Mouse (Mus musculus) MEL (cell line): Measurements from ENCODE around the gene Zfp868.
"Not testable (repeated sequence)": the region's sequence is repeated elsewhere in the genome, so short reads cannot be mapped to it uniquely, and the experiment has no call there.

Source experiments
- CTCF ChIP-seq, 3 experiments: IDR thresholded peaks in 2 of 3; conservative IDR thresholded peaks in 1 of 3; 2 replicates each; pipeline ENCODE4 v1.5.1; 2011 to 2012; ENCODE audit warnings: low read length in 3 of 3, low read depth in 2 of 3, mild to moderate bottlenecking in 2 of 3, improper control_type of control experiment in 1 of 3, inconsistent platforms in 1 of 3, mixed read lengths in 1 of 3, moderate library complexity in 1 of 3; ENCODE audit not compliant: control insufficient read depth in 1 of 3, insufficient read depth in 1 of 3, poor library complexity in 1 of 3, severe bottlenecking in 1 of 3
- EP300 ChIP-seq, 2 experiments: IDR thresholded peaks; 2 replicates each; pipeline ENCODE4 v1.6.1; 2011; ENCODE audit warnings: improper control_type of control experiment in 2 of 2, low read length in 2 of 2, low read depth in 1 of 2, mild to moderate bottlenecking in 1 of 2
- GABPA ChIP-seq: IDR thresholded peaks from 2 replicates; pipeline ENCODE4 v1.6.1; 2012; ENCODE audit warnings: low read depth, mild to moderate bottlenecking, inconsistent platforms, low read length, improper control_type of control experiment, moderate library complexity
- KAT2A ChIP-seq: conservative IDR thresholded peaks from 2 replicates; pipeline ENCODE4 v1.6.1; 2012; ENCODE audit warnings: low read depth, low read length, improper control_type of control experiment, inconsistent platforms
- MEF2A ChIP-seq: IDR thresholded peaks from 2 replicates; pipeline ENCODE4 v1.6.1; 2014; ENCODE audit warnings: low read depth, mild to moderate bottlenecking, inconsistent platforms, low read length, improper control_type of control experiment; ENCODE audit not compliant: poor library complexity, insufficient replicate concordance, severe bottlenecking; ENCODE audit errors: extremely low read depth
- MXI1 ChIP-seq: IDR thresholded peaks from 2 replicates; pipeline ENCODE4 v1.6.1; 2011; ENCODE audit warnings: mild to moderate bottlenecking, low read depth, low read length, improper control_type of control experiment
- NRF1 ChIP-seq: IDR thresholded peaks from 2 replicates; pipeline ENCODE4 v1.6.1; 2014; ENCODE audit warnings: low read depth, mild to moderate bottlenecking, inconsistent platforms, low read length, improper control_type of control experiment, moderate library complexity; ENCODE audit not compliant: poor library complexity, insufficient read depth, severe bottlenecking
- POLR2A ChIP-seq, 2 experiments: IDR thresholded peaks; 2 replicates each; pipeline ENCODE4 v1.6.1; 2011 to 2012; ENCODE audit warnings: low read length in 2 of 2, mild to moderate bottlenecking in 2 of 2, control low read depth in 1 of 2, improper control_type of control experiment in 1 of 2, low read depth in 1 of 2, moderate library complexity in 1 of 2; ENCODE audit not compliant: control insufficient read depth in 1 of 2, insufficient read depth in 1 of 2, poor library complexity in 1 of 2
- TAL1 ChIP-seq: IDR thresholded peaks from 2 replicates; pipeline ENCODE4 v1.6.1; 2012; ENCODE audit warnings: mild to moderate bottlenecking, inconsistent platforms, low read length, moderate library complexity, mixed read lengths
- USF1 ChIP-seq: IDR thresholded peaks from 2 replicates; pipeline ENCODE4 v1.6.1; 2014; ENCODE audit warnings: low read depth, mild to moderate bottlenecking, inconsistent platforms, low read length, improper control_type of control experiment, moderate library complexity
- ZMIZ1 ChIP-seq: IDR thresholded peaks from 2 replicates; pipeline ENCODE4 v1.6.1; 2012; ENCODE audit warnings: low read depth, mild to moderate bottlenecking, inconsistent platforms, low read length, improper control_type of control experiment, moderate library complexity
- ZNF384 ChIP-seq: IDR thresholded peaks from 2 replicates; pipeline ENCODE4 v1.6.1; 2012; ENCODE audit warnings: low read depth, mild to moderate bottlenecking, inconsistent platforms, low read length, improper control_type of control experiment

GRCm38 (mm10) chr8:69597598-69597997 is 27.8 kb downstream of the Zfp868 start:
- not testable (repeated sequence) for TF ChIP-seq POLR2A (IDR thresholded peaks at IDR 0.05; ENCODE audit: control insufficient read depth in 1 of 2, insufficient read depth in 1 of 2, low read depth in 1 of 2, low read length in 2 of 2, poor library complexity in 1 of 2); EP300 (IDR thresholded peaks at IDR 0.05; ENCODE audit: low read depth in 1 of 2, low read length in 2 of 2); ZNF384; CTCF (IDR thresholded peaks at IDR 0.05 in 2 of 3, conservative IDR thresholded peaks at IDR 0.05 in 1 of 3; ENCODE audit: control insufficient read depth in 1 of 3, insufficient read depth in 1 of 3, low read depth in 2 of 3, low read length in 3 of 3, poor library complexity in 1 of 3, severe bottlenecking in 1 of 3); GABPA; ZMIZ1; USF1; MEF2A; KAT2A; MXI1; NRF1; TAL1
